Mouse (Mus musculus): ENCODE measurements around the gene Gtf2e1.

The Gtf2e1 gene

GRCm38 (mm10) chr16:37472620-37473312, 66.8 kb downstream of the Gtf2e1 start:
- no peak for DNase-seq

GRCm38 (mm10) chr16:37469595-37469994, 70.0 kb downstream of the Gtf2e1 start:
- no peak for DNase-seq

- DNase-seq: no peak
Measured at GRCm38 (mm10) chr16:37463981-37464380, 75.6 kb downstream of the Gtf2e1 start.

- DNase-seq: no peak
Measured at GRCm38 (mm10) chr16:37462886-37463285, 76.7 kb downstream of the Gtf2e1 start.

GRCm38 (mm10) chr16:37461601-37462000, 78.0 kb downstream of the Gtf2e1 start:
- no peak for DNase-seq

Data from embryo, embryonic 11 days (tissue).